Mouse (Mus musculus): ENCODE measurements around the gene Gm49373.

Gm49373 gene

GRCm38 (mm10) chr9:21028560-21029110 is 44.3 kb downstream of the Gm49373 start:
- DNase-seq (ENCODE audit: low spot score): no peak

- no peak for DNase-seq (ENCODE audit: low spot score)
Observed at GRCm38 (mm10) chr9:21027774-21028290, 45.1 kb downstream of the Gm49373 start.

DNA sequence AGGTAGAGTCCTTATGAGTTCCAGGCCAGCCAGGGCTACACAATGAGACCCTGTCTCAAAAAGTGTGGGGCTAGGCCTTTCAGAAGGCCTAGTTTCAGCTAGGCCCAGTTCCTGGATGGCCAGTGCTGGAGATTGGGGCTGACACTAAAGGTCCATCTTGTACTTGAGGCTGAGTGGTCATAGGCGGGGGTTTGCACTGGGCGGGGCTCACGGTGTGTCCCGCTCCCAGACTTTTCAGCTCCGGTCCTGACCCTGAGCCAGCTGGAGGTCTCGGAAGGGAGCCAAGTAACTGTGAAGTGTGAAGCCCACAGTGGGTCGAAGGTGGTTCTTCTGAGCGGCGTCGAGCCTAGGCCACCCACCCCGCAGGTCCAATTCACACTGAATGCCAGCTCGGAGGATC is 46.0 kb downstream of the Gm49373 start:
- DNase-seq (ENCODE audit: low spot score): no peak

- no peak for DNase-seq (ENCODE audit: low spot score)
Observed at GRCm38 (mm10) chr9:21025258-21025810, 47.6 kb downstream of the Gm49373 start.

DNA sequence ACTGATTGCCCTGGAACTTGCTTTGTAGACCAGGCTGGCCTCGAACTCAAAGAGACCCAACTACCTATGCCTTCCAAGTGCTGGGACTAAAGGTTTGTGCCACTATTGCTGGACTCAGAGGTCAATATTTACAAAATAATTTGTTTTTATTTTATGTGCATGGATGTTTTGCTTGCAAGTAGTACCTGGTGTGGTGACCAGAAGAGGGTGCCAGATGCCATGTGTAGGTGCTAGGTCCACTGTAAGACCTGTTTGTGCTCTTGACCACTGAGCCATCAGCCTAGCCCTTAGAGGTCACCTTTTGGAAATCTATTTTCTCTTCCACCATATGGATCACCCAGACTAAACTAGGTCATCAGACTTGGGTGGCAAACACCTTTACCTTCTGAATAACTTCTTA is 50.2 kb downstream of the Gm49373 start:
- no peak for DNase-seq (ENCODE audit: low spot score)

- DNase-seq (ENCODE audit: low spot score): no peak
Observed at GRCm38 (mm10) chr9:21022288-21022687, 50.6 kb downstream of the Gm49373 start.

- no peak for DNase-seq (ENCODE audit: low spot score)
Observed at GRCm38 (mm10) chr9:21021363-21021762, 51.5 kb downstream of the Gm49373 start.

- no peak for DNase-seq (ENCODE audit: low spot score)
Observed at GRCm38 (mm10) chr9:21018600-21018999, 54.3 kb downstream of the Gm49373 start.

DNA sequence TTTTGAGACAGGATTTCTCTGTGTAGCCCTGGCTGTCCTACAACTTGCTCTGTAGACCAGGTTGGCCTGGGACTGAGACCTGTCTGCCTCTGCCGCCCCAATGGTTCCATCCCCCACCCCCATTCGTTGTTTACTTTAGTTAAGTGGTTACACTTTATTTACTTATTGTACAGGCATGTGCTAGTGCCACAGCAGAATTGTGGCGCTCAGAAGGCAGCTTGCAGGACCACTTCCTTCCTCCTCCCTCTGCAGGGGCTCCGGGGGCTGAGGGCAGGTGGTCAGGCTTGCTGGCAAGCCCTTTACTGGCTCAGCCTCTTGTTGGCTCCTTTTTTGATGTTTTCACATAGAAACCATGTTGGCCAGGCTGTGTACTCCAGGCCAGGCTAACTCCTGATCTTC is 55.7 kb downstream of the Gm49373 start:
- DNase-seq (ENCODE audit: low spot score): no peak

DNA sequence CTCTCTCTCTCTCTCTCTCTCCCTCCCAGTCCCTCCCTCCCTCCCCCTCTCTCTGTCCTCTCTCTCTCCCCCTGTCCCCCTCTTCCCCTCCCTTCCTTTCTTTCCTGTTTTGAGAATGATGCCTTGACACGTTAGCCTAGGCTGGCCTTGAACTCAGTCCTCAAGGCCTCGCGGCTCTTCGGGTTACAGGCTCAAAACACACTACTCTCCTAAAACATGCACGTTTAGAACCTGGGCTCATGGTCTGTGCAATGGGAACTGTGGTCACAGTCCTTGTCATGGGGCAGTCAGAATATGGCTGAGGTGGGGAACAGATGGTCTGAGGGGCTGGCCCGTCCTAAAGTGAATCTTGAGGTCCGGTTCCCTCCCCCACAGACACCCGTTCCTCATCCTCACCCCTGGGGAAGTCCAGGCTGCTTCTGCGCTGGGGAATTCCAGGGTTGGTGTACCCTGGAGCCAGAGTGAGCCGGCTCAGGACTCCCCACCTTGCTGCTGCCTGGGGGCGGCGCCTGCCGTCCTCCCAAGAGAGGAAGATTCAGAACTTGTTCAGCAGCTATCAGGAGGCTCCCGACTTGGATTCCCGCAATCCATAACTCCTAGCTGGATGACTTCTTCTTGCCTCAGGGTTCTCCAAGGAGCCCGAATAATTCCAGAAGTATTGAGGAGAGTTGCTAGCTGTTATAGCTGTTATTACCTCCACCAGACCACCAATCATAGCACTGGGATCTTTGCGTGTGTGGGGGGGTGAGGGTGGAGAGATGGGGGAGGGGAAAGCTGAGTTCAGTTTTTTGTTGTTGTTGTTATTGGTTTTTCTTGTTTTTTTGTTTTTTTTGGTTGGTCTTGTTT is 56.3 kb downstream of the Gm49373 start:
- no peak for DNase-seq (ENCODE audit: low spot score)

- DNase-seq (ENCODE audit: low spot score): no peak
Observed at GRCm38 (mm10) chr9:21015571-21016130, 57.2 kb downstream of the Gm49373 start, which contains the start of gene Icam1. Gene Icam1, plus strand, starts transcription at chr9:21015985.

DNA sequence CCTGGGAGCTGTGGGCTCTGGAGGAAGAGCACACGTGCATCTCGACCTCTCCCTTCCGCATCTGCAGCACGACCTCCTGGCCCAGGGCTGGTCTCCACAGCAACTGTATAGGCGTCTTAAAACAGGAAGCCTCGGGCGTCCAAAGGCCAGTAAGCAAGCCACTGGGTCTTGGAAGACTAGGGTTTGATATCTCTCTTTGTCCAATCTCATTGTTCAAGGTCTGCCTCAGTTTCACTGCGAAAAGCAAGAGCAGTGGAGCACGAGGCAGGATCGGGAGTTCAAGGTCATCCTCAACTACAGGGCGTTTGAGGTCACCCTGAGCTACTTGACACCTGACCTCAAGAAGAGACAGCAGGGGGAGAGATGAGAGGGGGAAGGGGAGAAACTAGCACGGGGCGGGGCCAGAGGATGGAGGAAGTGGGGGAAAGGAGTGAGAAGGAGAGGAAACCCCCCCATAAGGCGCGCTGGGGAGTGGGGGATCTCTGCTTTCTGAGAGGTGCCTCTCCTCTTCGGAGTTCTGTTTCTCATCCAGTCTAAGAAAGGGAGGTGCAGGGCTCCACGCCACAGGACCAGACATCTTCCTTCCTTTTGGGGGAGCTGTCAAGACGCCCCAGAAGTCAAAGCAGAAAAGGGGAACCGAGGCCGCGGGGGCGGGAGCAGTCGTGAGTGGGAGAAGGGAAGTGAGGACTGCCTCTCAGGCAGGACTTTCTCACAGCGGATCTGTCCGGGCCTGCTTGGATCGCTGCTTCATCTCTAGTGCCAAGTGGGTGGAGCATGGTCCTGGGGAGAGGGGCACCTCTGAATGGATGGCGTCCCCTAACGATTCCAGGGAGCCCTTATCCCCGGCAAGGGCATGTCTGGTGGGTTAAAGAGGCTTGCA is 58.0 kb downstream of the Gm49373 start:
- no peak for DNase-seq (ENCODE audit: low spot score)
